Mouse (Mus musculus): ENCODE measurements around the gene Rsph10b.

Gene Rsph10b

GRCm38 (mm10) chr5:143965586-143966345 is 32.9 kb downstream of the Rsph10b start:
- POLR2A ChIA-PET = no interaction called here
- CTCF ChIA-PET = interaction anchor here in 1 of 4 experiments (1.7 kb wide), 1 partner anchor 10 kb away, joined by 3 read pairs; no protein-coding TSS in a partner anchor

GRCm38 (mm10) chr5:143966671-143967070 is 33.8 kb downstream of the Rsph10b start:
- ChIA-PET CTCF (interaction anchor here in 1 of 4 experiments (1.7 kb wide), 1 partner anchor 9 kb away, joined by 3 read pairs; no protein-coding TSS in a partner anchor), POLR2A (interaction anchor here in 1 of 4 experiments (0.5 kb wide), 1 partner anchor 695 kb away, joined by 6 read pairs; no protein-coding TSS in a partner anchor)

DNA sequence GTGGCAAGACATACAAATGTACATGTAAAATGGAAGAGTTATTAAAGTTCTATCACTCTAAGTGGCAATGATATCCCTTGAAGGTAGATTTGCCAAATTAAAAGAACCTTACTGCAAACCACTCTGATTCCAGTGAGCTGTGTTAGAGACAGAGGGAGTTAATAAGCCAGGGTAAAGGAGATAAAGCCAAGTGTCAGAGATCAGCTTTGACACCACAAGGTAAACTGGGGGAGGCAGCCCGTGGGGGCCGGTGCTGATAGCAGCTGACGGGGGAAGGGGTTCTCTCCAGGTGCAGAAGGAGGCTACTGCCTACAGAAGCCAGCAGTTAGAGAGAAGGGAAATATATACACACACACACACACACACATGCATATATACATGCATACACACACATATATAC is 39.8 kb downstream of the Rsph10b start:
- POLR2A ChIA-PET = interaction anchor here in 2 of 4 experiments (0.6 kb wide), 4 partner anchors 22 to 1069 kb away, joined by 3 to 5 read pairs (median 4); no protein-coding TSS in a partner anchor
- CTCF ChIA-PET = interaction anchor here in 1 of 4 experiments (0.5 kb wide), 1 partner anchor 276 kb away, joined by 3 read pairs; no protein-coding TSS in a partner anchor

DNA sequence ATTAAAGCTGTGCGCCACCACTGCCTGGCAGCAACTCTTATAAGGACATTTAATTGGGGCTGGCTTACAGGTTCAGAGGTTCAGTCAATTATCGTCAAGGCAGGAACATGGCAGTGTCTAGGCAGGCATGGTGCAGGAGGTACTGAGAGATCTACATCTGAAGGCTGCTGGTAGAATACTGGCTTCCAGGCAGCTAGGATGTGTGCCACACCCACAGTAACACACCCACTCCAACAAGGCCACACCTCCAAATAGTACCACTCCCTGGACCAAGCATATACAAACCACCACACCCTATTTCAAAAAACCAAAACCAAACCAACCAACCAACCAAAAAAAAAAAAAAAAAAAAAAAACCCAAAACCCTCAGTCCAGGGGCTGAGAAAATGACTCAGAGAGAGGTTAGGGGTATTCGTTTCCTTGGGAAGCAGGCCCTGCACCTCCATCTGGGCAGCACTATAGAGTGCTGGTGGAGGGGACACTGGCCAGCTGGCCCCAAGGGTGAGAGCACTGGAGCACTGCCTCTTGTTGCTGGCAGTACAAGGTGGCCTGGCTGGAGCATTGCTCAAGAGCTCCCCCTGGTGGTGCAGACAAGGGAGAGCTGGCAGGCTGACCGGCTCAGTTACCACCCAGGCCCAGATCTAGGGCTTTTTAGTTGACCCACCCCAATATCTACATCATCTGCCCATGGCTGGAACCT is 42.2 kb downstream of the Rsph10b start:
- ChIA-PET POLR2A (interaction anchor here in 3 of 4 experiments (0.6 to 1.9 kb wide), 11 partner anchors 11 to 1179 kb away, joined by 3 to 10 read pairs (median 4); partner anchors contain the start of genes Aimp2 (in 1 of the 3), Pms2 (in 1 of the 3), Rsph10b (in 1 of the 3) and Usp42 (in 1 of the 3)), CTCF (interaction anchor here (0.5 to 3.2 kb wide), 56 partner anchors 9 to 812 kb away, joined by 3 to 22 read pairs (median 4); partner anchors contain the start of genes Rsph10b (in 3 of the 4), Usp42 (in 3 of the 4), Aimp2 (in 2 of the 4) and Pms2 (in 2 of the 4))

GRCm38 (mm10) chr5:143975631-143975933 is 42.7 kb downstream of the Rsph10b start:
- CTCF ChIA-PET = interaction anchor here (0.5 to 3.2 kb wide), 54 partner anchors 8 to 811 kb away, joined by 3 to 22 read pairs (median 4); partner anchors contain the start of genes Rsph10b (in 3 of the 4), Usp42 (in 3 of the 4), Aimp2 (in 2 of the 4) and Pms2 (in 2 of the 4)
- POLR2A ChIA-PET = interaction anchor here in 2 of 4 experiments (0.7 to 1.9 kb wide), 8 partner anchors 11 to 1179 kb away, joined by 3 to 10 read pairs (median 4); partner anchors contain the start of genes Aimp2 (in 1 of the 2), Pms2 (in 1 of the 2), Rsph10b (in 1 of the 2) and Usp42 (in 1 of the 2)

GRCm38 (mm10) chr5:143976232-143976631 is 43.4 kb downstream of the Rsph10b start:
- ChIA-PET POLR2A (interaction anchor here in 2 of 4 experiments (1.0 to 1.6 kb wide), 2 partner anchors 10 to 40 kb away, joined by 3 to 4 read pairs; no protein-coding TSS in a partner anchor), CTCF (interaction anchor here (0.6 to 3.2 kb wide), 17 partner anchors 9 to 477 kb away, joined by 3 to 19 read pairs (median 5); partner anchors contain the start of genes Usp42 (in 2 of the 4), Bhlha15 (in 1 of the 4) and Rsph10b (in 1 of the 4))

DNA sequence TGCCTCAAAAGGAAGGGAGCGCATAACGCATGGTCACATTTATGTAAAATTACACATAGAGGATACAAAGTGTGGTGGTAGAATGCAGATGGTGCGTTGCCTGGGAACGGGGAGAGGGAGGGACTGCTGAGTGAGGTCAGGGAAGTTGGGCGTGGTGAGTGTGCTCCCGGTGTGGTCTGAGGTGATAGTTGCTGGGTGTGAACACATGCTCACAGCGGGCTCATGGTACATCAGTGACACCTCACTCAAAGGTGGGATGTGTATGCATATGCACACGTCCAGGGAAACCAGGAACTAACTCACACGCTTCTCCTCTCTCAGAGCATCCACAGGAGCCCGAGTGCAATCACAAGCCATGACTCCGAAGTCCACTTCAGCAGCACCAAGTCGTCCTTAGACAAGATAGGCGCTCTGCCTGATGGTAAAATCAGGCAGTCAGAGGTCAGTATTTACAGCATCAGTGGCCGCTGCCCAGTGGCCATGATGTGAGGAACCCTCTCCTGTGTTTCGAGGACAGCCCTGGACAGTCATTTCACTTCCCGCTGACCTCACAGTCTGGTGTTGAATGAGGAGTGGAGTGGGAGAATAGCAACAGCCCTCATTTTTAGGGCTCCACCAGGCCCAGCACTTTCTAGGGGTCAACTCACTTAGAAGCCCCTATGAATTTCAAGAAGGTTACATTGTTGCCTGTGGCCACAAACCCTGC is 44.0 kb downstream of the Rsph10b start:
- CTCF ChIA-PET = interaction anchor here in 3 of 4 experiments (0.6 to 3.2 kb wide), 7 partner anchors 9 to 478 kb away, joined by 3 to 19 read pairs (median 9); partner anchors contain the start of genes Rsph10b (in 1 of the 3) and Usp42 (in 1 of the 3)
- POLR2A ChIA-PET = no interaction called here

DNA sequence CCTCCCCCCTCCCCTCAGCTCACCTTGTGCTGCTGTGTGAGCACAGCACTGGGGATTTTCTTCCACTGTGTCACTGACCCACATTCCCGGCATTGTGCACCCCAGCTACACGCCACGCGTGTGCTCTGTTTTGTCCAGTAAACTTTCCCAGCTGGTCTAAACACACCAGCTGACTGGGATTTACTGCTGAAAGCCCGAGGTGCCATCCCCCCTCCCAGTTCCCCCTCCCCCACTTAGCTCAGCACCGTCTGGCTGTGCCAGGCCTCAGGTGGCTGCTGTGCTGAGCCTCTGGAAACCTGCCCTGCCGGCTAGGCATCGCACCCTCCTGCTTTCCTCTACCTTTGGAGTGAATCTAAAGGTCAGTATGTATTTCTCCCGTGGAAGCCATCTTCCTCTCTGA is 48.0 kb downstream of the Rsph10b start:
- CTCF ChIA-PET = interaction anchor here in 3 of 4 experiments (0.6 to 1.2 kb wide), 9 partner anchors 16 to 644 kb away, joined by 3 to 10 read pairs (median 3); no protein-coding TSS in a partner anchor
- POLR2A ChIA-PET = interaction anchor here in 3 of 4 experiments (0.6 to 2.5 kb wide), 9 partner anchors 11 to 399 kb away, joined by 3 to 16 read pairs (median 3); partner anchors contain the start of gene Rsph10b (in 1 of the 3)

DNA sequence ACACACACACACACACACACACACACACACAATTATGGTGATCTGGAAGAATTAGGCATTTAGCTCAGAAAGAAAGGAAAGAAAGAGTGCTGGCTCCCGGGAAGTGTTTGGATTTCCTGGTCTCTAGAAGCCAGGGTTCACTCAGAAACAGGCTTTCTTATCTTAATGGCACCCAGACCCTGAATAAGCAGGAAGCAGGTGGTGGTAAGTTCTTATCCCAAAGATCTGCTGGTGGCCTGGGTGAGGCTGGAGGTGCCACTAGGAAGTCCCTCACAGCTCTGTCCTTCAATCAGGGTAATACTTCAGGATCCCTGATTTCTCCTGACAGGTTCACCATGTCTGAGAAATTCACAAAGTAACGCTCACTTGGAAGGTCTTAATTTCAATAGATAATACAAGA is 49.5 kb downstream of the Rsph10b start:
- ChIA-PET POLR2A (interaction anchor here in 2 of 4 experiments (0.6 to 1.8 kb wide), 5 partner anchors 17 to 85 kb away, joined by 3 to 10 read pairs (median 4); partner anchors contain the start of genes Ankrd61 (in 1 of the 2) and Ccz1 (in 1 of the 2)), CTCF (interaction anchor here in 1 of 4 experiments (0.9 kb wide), 1 partner anchor 22 kb away, joined by 5 read pairs; no protein-coding TSS in a partner anchor)

GRCm38 (mm10) chr5:143985381-143985780 is 52.5 kb downstream of the Rsph10b start:
- POLR2A ChIA-PET = interaction anchor here in 2 of 4 experiments (0.6 to 3.1 kb wide), 5 partner anchors 9 to 69 kb away, joined by 3 to 12 read pairs (median 3); partner anchors contain the start of gene Ccz1 (in 1 of the 2)
- CTCF ChIA-PET = interaction anchor here in 3 of 4 experiments (0.6 kb wide), 3 partner anchors 9 to 403 kb away, joined by 3 to 6 read pairs (median 3); partner anchors contain the start of gene Ccz1 (in 1 of the 3)

DNA sequence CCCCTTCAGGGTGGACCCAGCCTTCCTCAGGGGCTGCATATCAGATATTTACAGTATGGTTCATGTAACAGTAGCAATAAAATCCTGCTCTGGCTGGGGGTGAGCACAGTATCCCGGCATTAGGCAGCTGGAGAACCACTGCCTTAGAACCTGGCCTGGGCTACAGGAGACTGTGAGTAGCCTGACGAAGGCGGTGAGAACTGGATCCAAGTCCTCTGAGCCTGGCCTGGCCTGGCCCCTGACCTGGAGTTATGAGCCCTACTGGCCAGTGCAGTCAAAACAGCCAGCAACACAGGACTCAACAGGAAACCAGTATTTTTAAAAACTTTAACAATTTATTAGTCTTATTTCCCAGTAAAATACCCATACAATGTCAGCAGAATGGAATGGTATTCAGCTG is 54.8 kb downstream of the Rsph10b start:
- ChIA-PET POLR2A (interaction anchor here in 2 of 4 experiments (0.6 to 1.0 kb wide), 2 partner anchors 12 to 555 kb away, joined by 3 to 5 read pairs; no protein-coding TSS in a partner anchor), CTCF (interaction anchor here in 1 of 4 experiments (3.5 kb wide), 1 partner anchor 12 kb away, joined by 9 read pairs; no protein-coding TSS in a partner anchor)

GRCm38 (mm10) chr5:143989046-143989445 is 56.2 kb downstream of the Rsph10b start:
- ChIA-PET CTCF (interaction anchor here in 3 of 4 experiments (0.6 to 3.5 kb wide), 4 partner anchors 10 to 46 kb away, joined by 3 to 9 read pairs (median 6); no protein-coding TSS in a partner anchor), POLR2A (interaction anchor here in 2 of 4 experiments (0.6 to 1.4 kb wide), 3 partner anchors 11 to 933 kb away, joined by 3 to 4 read pairs (median 3); no protein-coding TSS in a partner anchor)

- ChIA-PET POLR2A (interaction anchor here in 1 of 4 experiments (0.6 to 3.7 kb wide), 4 partner anchors 9 to 244 kb away, joined by 3 to 16 read pairs (median 4); partner anchors contain the start of gene Ccz1), CTCF (interaction anchor here in 2 of 4 experiments (0.7 to 3.5 kb wide), 4 partner anchors 9 to 61 kb away, joined by 3 to 9 read pairs (median 7); no protein-coding TSS in a partner anchor)
Measured at GRCm38 (mm10) chr5:143990086-143990485, 57.3 kb downstream of the Rsph10b start.

- ChIA-PET POLR2A (interaction anchor here in 3 of 4 experiments (1.0 to 3.7 kb wide), 4 partner anchors 12 to 197 kb away, joined by 3 to 16 read pairs (median 4); partner anchors contain the start of genes Bhlha15 (in 1 of the 3) and Ccz1 (in 1 of the 3)), CTCF (interaction anchor here in 1 of 4 experiments (1.0 to 3.5 kb wide), 2 partner anchors 18 to 22 kb away, joined by 3 to 22 read pairs; partner anchors contain the start of gene Ccz1)
Measured at GRCm38 (mm10) chr5:143992661-143993060, 59.8 kb downstream of the Rsph10b start.

- CTCF ChIA-PET = interaction anchor here in 1 of 4 experiments (1.0 to 3.5 kb wide), 2 partner anchors 19 to 22 kb away, joined by 3 to 22 read pairs; partner anchors contain the start of gene Ccz1
Measured at GRCm38 (mm10) chr5:143993260-143993659, 60.4 kb downstream of the Rsph10b start.

DNA sequence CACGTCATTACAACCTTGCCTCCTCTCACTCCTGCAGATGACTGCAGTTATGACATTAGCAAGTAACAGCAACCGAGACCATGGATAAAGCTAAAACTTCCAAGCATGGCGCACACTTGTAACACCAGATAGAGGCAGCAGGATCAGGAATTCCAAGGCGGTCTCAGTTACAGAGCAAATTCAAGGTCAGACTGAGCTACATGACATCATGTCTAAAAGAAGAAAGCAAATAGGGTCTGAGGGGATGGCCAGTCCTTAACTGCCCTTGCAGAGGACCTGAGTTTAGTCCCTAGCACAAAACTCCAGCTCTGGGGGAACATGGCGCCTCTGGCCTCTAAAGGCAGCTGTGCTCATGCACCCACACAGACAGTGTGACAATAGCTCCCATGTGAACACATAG is 61.0 kb downstream of the Rsph10b start:
- ChIA-PET POLR2A (interaction anchor here in 2 of 4 experiments (0.7 to 2.6 kb wide), 6 partner anchors 8 to 233 kb away, joined by 3 to 12 read pairs (median 4); partner anchors contain the start of genes Ccz1 (in 1 of the 2) and Rsph10b (in 1 of the 2)), CTCF (interaction anchor here in 2 of 4 experiments (0.6 to 3.5 kb wide), 3 partner anchors 19 to 426 kb away, joined by 3 to 22 read pairs (median 6); no protein-coding TSS in a partner anchor)

More at GRCm38 (mm10) chr5:143993260-143993659, 60.4 kb downstream of the Rsph10b start:
- POLR2A ChIA-PET = interaction anchor here in 3 of 4 experiments (1.0 to 3.7 kb wide), 6 partner anchors 8 to 197 kb away, joined by 3 to 16 read pairs (median 4); partner anchors contain the start of genes Bhlha15 (in 1 of the 3) and Ccz1 (in 1 of the 3)

All from embryonic stem cell, embryonic (primary cell).